Mouse (Mus musculus) olfactory bulb, adult 2 months (tissue): ENCODE measurements around the gene Grm7.

ENCODE experiments used
- CTCF ChIP-seq: fragments of 200-500 bp; IDR thresholded peaks from 2 replicates; pipeline ENCODE4 v1.5.1; 2012; ENCODE audit warnings: low read depth, mild to moderate bottlenecking, low read length, moderate library complexity; ENCODE audit not compliant: insufficient read depth
- POLR2A ChIP-seq: fragments of 200-500 bp; IDR thresholded peaks from 2 replicates; pipeline ENCODE4 v1.6.1; 2012; ENCODE audit warnings: mild to moderate bottlenecking, low read depth, low read length, moderate library complexity; ENCODE audit not compliant: insufficient read depth

GRCm38 (mm10) chr6:111521229-111521628 lies 875.8 kb downstream of the Grm7 start:
- TF ChIP-seq CTCF (no peak), POLR2A (no peak)
